Mouse (Mus musculus) heart, postnatal 36 days (tissue): ENCODE results near the gene Lmod3. TPM values are rescaled to one million over a fixed set of nuclear protein-coding genes. Genes with fewer than 3 reads are reported as not detected.

Source experiments
- DNase-seq, 2 experiments: peaks; one replicate each; pipeline ENCODE4 v3.0.0; 2021 to 2022
- intact Hi-C: fragments of 180-260 bp; cut with DNase I; formaldehyde crosslinking; loops from one replicate; pipeline ENCODE4 v1.15.1; 2025
- total RNA-seq, 2 experiments: library from RNA; stranded (reverse); gene quantifications; 2 replicates each; pipeline ENCODE4 v1.2.3; 2021

Lmod3 gene
- total RNA-seq, 2 experiments from 2014 or later, result 57.6 to 64.6 TPM

DNA sequence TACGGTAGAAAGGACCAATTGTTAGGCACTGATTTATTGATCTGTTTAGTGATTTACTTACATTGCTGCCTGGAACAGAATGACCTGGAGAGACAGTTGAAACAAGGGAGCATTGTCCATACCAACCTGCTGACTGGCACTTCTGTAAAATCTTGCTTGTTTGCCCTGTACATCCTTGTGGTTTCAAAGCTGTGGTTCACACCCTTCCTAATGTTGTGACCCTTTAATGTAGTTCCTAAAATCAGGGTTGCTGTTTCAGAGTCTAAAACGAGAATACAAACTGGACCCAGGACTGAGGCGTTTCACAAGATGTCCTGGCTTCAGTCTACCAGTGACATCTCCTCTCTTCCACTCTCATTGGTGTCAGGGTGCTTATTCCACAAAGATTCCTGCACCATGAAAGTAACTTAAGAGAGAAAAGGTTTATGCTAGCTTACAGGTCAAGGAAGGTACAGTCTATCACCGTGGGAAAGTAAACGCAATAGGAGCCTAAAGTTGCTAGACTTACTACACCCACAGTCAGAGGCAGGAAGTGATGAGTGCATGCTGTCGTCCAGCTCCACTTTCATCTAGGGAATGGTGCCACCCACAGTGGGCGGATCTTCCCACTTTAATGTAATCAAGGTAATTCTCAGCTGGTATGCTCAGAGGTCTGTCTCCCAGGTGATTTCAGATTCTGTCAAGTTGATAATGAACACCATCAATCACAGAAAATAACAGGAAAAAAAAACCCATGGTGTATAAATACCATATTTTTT, 17.5 kb downstream of the Lmod3 start:
- intact Hi-C loops, result no loop called here
- DNase-seq, result no peak

DNA sequence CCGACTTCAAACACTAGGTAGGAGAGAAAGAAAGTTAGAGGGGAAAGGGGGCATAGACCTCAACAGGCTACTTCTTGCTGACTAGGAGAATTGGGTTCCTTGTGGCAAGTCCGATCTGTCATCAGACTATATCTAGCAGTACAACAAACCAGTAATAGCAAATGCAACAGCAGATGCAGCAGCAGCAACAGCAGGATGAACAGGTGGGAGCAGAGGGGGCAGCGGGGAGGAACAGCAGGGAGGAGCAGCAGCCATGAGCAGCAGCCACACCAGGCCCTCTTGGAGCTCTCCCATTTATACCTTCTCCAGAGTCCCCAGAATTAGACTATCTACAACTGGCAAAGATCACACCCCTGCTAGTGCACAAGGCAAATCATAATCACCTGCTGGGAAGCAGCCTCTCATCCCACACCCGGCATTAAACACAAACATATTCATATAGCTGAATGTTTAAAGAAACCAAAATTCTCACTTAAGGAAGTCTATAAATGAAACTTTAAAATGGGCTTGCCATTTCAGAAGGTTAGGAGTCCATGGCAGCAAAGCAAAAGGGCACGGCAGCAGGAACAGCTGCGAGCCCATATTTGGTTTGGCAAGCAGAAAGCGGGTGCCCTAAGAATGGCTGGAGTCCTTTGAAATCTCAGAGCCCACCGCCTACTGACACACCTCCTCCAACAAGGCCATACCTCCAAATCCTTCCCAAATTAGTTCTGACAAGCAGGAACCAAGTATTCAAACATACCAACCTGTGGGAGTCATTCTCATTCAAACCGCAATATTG, 25.3 kb downstream of the Lmod3 start:
- no peak for DNase-seq
- intact Hi-C loops, result no loop called here

DNA sequence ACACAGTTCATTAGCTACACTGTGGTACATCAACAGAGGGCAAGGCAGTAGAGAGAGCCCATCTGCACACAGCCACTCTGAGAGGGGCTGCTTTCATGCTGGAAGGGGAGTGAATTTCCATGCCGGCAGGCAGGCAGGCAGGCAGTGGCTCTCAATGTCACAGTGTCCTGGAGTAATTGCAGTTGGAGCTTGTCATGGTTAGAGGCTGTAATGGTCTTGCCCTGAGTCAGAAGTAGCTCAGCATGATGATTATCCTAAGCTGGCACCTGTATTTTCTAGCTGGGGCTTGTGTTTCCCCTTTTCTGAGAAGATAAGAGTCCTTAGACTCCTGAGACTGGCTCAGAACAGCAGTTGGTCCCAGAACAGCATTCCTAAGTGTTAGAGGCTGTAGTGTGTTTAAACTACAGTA, 26.5 kb downstream of the Lmod3 start:
- intact Hi-C loops, result no loop called here
- no peak for DNase-seq

DNA sequence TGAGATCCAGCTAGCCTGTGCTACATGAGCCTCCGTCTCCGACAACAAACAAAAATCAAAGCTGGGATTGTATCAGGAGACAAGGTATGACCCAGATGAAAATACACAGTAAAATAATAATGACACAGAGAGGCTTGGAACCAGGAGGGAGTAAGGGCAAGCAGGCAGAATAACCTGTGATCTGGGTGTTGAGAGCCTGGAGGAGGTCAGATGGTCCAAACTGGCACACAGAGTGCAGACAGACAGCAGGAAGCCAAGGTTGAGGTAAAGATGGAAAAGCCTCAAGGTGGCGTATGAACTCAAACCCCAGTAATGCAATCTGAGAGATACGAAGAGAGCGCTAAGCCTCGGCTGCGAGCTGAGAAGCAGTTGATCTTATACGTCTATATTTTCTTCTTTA, 28.1 kb downstream of the Lmod3 start:
- intact Hi-C loops, result no loop called here
- DNase-seq, result no peak

DNA sequence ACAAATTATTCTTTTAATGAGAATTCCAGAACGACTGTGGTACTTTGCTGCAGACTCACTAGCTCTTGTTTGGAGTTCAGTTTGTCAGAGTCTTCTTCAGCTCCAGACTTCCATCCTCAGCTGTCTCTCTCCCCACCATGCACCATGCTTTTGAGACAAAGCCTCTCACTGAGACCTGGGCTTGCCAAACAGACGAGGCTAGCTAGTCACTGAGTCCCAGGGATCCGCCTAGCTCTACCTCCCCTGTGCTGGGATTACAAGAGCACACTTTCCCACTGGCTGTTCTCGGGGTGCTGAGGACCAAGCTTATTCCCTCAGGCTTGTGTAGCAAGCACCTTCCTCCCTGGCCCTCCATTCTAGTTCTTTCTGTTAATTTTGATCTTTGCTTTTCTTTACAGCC, 29.0 kb downstream of the Lmod3 start:
- no peak for DNase-seq
- intact Hi-C loops, result no loop called here

DNA sequence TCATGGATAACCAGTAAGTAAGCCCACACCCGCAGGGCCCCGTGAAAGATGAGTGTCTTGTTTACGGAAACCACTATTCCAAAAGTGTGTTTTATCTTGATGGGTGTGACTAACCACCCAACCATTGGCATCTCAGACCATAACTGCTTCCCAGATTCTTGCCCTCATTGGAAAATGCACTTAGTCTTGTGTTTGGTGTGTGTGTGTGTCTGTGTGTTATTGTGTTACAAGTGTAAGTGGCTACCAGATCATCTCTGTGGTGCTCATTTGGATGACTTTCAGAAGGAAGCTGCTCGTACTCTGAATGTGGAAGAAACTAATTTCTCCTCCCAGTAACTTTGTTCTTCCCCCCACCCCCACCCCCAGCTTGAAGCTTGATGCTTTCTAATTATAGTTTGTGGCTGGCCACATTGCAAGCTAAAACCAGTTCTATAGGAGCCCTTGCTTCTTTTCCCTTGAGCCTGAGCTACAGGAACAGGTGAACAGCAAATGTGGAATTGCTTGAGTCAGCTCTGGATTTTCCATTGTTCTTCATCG, 29.6 kb downstream of the Lmod3 start:
- DNase-seq, result no peak

DNA sequence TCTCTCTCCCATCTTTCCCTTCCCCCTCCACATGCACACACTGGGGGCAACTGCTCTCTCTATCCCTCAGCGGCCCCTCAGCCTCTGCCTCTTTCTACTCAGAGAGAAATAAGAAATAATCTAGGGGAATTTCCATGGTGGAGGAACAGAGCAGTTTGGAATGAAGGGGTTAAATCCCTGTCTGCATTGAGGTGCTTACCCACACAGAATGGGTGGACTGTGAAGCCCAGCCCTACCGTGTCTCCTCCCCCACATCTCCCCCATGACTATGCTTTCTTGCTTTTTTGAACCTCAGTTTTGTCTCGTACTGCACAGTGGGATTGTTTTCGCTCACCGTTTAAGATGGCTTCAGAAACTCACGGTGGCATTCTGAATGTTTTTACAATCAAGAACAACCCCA, 30.2 kb downstream of the Lmod3 start:
- intact Hi-C loops, result no loop called here
- DNase-seq, result no peak

More for the DNA sequence above, 29.6 kb downstream of the Lmod3 start:
- intact Hi-C loops, result no loop called here

DNA sequence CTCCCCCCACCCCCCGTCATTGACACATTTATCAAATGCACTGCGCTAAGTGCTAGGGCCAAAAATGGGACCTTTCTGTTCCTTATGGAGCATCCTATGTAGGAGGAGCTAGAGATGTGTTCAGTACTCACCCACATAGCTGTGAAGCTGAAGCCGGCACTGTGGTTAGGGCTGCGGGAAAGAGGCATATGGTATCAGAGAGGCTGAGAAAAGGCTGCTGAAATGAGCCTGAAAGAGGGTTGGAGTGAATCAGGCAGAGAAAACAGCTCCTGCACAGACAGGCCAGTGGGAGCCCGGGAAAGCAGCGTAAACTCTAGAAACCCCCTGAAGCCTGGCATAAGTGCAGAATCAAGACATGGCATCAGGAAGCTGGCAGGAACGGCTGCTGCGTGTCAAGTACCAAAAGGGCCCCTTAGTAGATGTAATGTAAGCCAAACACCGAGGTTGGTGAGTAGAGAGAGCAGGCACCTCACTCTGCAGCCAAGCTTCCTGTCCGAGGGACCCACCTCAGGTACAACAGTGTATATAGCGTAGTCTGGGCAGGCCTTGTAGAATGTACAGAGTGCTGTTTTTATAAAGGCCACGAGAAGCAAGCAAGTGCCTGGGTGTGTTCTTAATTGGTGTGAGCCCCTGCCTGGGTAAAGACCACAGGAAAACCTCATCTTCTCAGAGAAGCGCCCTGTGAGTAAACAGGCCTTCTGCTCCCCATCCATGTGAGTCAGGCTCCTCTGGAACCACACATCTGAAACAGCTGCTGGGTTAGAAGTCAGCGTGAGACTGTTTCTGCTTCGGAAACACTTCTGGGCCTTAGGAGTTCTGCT, 31.1 kb downstream of the Lmod3 start:
- intact Hi-C loops, result no loop called here
- DNase-seq, result no peak

DNA sequence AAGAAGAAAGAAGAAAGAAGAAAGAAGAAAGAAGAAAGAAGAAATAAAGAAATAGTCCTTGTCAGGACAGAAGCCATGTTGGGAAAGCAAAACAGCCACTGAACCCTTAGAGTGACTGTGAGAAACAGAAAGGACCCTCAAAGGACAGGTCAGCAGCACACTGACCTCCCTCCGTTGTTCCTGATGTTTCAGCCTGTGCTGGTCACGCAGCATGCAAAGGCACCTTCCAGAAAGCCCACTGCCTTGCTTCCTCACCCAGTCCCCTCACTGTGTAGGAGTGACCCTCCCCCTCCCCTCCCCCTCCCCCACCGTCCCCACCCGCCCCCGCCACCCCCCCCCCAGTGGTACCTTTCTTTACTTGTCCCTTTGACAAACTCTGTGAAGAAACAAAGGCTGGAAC, 31.9 kb downstream of the Lmod3 start:
- no peak for DNase-seq

DNA sequence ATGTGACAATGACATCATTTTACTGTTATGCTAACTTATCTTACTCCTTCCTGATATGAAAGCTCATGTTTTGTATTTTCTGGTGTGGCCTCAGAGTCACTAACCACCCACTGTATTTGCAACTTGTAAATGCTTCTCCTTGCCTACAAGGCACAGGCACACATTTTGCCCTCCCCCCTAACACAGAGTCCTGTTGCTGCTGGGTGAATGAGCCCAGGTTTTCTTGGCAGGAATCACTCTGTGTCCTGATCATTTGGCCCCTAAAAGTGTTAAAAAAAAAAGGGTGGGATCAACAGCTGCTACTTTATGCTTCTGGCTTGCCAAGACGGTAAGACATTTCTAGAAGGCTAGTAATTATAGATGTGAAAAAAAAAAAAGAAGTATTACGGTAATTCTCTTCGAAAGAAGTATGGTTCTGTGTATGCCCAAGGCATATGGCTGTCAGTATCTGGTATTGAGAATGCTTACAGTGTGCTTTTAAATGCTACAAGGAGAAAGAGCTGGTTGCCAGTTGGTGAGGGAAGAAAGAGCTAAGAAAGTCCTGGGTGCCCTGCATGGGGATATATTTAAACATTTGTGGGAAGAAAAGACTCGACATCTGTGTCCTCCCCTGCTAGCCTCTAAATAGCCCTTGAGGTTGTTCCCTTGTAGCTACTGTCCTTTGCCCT, 36.3 kb downstream of the Lmod3 start:
- intact Hi-C loops, result no loop called here
- no peak for DNase-seq

More for the DNA sequence above, 31.9 kb downstream of the Lmod3 start:
- intact Hi-C loops, result no loop called here

DNA sequence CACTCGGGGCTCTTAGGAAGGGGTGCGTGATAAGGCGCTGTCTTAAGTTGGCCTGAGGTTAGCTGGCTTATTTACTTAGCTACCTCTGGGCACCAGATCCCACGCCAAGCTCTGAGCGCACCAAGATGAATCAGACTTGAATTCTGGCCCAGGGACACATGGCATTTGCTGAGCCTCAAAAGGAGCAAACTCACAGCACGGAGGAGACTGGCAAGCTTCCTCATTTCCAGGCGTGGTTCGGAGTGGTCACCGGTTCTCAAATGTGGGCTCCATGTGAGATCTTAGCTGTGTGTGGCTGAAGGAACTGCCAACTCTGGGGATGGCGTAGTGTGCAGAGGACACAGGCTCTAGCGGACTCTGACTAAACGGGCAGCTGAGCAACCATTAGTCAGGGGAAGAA, 40.6 kb downstream of the Lmod3 start:
- intact Hi-C loops, result loop anchor here (5.0 kb wide), 1 partner anchor 40 kb away; the partner anchor contains the start of gene Lmod3
- peak; percentile 61 to 72 for DNase-seq

DNA sequence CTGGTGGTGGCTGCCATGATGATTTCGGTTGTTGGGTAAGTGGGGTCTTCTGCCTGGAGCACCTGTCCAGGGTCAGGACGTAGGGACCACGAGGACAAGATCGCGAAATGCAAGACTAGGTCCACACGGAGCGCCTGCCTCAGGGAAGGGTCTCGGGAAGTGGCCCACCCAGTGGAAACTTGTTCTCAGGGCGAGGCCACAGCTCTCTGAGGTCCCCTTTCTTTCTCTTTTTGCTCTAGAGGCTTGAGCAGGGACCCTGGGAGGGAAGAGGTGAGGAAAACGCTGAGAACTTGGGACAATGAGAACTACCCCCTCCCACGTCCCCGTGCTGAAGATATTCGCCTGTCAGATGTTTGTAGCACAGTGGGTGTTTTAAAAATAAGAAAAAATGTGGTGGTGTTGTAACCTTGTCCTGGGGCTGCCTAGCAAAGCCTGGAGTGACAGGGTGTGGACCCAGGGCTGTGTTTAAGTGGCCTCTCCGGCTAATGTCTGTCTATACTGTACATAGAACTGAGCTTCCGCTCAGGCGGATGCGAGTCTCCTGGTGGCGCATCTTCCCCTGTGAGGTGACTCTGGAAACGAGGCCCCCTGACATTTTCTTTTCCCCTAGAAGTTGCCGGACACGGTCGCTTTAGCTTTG, 41.5 kb downstream of the Lmod3 start:
- intact Hi-C loops, result loop anchor here (5.0 kb wide), 1 partner anchor 41 kb away; the partner anchor contains the start of gene Lmod3
- DNase-seq, result no peak

DNA sequence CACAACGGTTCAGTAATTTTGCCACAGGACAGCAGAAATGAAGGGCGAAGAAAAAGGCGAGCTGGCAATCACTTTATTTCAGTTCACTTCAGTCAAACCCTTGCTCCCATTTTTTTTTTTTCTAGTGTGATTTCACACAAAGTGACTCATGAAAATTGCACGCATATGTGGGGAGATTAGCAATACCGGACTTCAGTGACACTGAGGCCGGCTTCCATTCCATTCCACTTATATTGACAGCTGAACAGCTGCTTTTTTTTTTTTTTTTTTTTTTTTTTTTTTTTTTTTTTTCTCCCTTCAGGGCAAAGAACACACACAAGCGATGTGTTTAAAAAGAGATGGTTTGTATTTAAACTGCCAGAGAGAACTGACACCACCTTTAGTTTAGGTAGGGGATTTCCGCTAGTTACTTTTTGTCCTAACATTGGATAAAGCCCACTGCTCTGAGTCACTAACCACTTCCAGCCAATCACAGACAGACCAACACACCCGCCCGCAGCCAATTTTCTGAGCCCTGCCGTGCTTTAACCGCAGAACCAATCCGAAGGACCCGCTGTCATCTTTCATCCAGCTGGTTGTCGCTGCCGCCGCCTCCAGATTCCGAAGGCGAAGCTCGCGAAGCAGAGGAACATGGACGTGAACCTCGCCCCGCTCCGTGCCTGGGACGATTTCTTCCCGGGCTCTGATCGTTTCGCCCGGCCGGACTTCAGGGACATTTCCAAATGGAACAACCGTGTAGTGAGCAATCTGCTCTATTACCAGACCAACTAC, 42.2 kb downstream of the Lmod3 start, which contains the start of gene Arl6ip5:
Gene Arl6ip5 (plus strand): TSS at position 499 of the 771 bp plus-strand sequence.
- intact Hi-C loops, result loop anchor here (5.0 kb wide), 1 partner anchor 42 kb away; the partner anchor contains the start of gene Lmod3
- peak; percentile 87 for DNase-seq

DNA sequence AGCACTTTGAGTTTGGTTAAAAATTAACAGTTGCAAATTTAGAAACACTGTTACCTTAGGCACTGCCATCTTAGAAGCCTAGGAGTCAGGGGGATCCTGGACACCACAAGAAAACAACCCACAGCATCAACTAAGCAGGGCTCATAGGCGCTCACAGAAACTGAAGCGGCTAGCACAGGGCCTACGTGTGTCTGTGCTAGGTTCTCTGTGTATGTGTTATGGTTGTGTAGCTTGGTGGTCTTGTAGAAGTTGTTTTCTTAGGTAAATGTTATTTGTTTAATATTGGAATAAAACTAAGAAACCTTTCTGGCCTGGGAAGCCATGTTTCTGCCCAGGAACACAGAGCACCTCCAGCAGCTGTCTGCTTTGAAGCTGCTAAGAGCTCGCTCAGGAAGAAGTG, 42.8 kb downstream of the Lmod3 start:
- DNase-seq, result no peak
- intact Hi-C loops, result loop anchor here (5.0 kb wide), 2 partner anchors 43 to 313 kb away; partner anchors contain the start of gene Lmod3

DNA sequence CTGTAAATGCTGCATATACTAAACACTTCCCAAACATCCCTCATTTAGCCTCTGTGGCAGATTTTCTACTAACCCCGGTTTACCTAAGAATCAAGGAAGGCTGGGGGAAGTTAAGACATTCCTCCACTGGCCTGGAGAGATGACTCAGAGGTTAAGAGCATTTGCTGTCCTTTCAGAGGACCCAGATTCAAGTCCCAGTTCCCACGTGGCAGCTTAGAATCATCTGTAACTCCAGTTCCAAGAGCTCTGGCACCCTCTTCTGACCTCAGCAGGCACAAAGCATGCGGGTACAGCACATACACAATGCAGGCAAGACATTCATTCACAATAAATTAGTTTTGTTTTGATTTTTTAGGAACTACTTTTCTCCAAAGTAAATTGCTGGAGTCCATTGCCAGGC, 43.4 kb downstream of the Lmod3 start:
- DNase-seq, result no peak
- intact Hi-C loops, result loop anchor here (5.0 kb wide), 1 partner anchor 313 kb away; no protein-coding TSS in a partner anchor

DNA sequence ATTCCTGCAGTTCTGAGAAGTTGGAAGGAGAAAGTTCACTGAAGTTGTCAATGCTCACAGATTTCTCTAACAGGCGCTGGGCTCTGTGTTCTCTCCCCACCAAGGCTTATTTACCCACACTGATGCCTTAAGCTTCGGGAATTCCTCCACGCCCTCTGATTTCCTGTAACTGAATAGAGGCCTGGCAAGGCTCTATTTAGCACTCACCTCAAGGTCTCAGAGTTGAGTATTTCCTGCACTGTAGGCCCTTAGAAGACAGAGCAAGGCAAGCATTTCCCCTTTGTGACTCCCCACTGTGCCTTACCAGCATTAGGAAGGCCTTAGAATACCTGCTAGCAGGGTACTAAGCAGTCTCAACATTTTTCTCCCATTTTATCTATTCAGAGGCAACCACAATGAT, 44.2 kb downstream of the Lmod3 start:
- intact Hi-C loops, result loop anchor here (5.0 kb wide), 1 partner anchor 314 kb away; no protein-coding TSS in a partner anchor
- no peak for DNase-seq

DNA sequence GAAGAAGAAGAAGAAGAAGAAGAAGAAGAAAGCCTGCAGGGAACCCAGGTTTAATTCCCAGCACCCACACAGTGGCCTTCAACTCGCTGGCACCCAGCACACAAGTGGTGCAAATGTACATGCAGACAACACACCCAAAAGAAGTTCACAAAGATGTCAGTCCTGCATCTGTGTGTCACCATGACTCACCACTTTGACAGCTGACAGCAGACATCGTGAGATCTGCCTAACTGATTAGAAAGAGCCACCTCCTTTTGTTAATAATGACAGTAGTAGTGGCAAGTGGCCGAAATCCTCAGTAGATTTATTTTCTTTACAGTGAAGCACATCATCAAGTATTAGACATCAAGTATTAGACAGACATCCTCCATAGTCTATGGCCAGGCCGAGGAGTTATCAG, 45.5 kb downstream of the Lmod3 start:
- intact Hi-C loops, result loop anchor here (5.0 kb wide), 1 partner anchor 315 kb away; no protein-coding TSS in a partner anchor
- DNase-seq, result no peak

DNA sequence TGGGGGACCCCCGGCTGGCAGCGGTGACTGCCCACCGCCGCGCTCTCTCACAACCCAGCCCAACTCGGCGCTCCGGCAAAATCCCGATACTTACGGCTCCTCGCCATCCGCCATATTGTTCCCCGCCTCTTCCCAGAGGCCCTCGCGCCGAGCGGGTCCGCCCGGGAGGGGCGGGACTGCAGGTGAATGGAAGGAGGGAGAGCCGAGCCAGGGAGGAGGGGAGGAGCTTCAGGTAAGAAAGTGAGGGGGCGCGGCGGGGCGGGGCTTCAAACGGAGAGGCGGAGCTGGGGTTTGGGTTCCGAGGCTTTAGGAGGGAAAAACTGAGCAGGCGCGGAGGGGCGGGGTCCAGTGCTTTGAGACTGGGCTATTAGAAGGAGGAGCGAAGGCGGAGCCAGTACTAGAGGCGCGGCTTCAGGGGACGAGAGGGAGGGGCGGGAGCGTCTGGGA, 47.1 kb downstream of the Lmod3 start, which contains the start of gene Uba3:
Gene Uba3 (minus strand): TSS at position 209 of the 447 bp plus-strand sequence.
- peak; percentile 98 to 99 for DNase-seq
- intact Hi-C loops, result loop anchor here (1.0 to 5.0 kb wide), 2 partner anchors 27 to 317 kb away; no protein-coding TSS in a partner anchor
